Mouse (Mus musculus) left cerebral cortex, adult 2 months (tissue): Measurements from ENCODE around the gene Qtrt1. TPM values are rescaled to one million over a fixed set of nuclear protein-coding genes. Genes with fewer than 3 reads are reported as not detected.

Experiments used
- DNase-seq, 2 experiments: peaks; one replicate each; pipeline ENCODE4 v3.0.0; 2021 to 2022; ENCODE audit warnings: low spot score in 2 of 2, mixed read lengths in 1 of 2; ENCODE audit errors: extremely low spot score in 1 of 2
- H3K27ac ChIP-seq: fragments of 200-600 bp; 2 replicates; pipeline ENCODE4 v1.8.1; 2022
- H3K4me3 ChIP-seq: fragments of 200-600 bp; 2 replicates; pipeline ENCODE4 v1.8.1; 2022
- CTCF ChIP-seq: fragments of 200-600 bp; IDR thresholded peaks from 2 replicates; pipeline ENCODE4 v1.8.1; 2022; ENCODE audit warnings: antibody characterized with exemption, mild to moderate bottlenecking, moderate library complexity
- intact Hi-C: fragments of 180-260 bp; cut with DNase I; formaldehyde crosslinking; loops from one replicate; pipeline ENCODE4 v1.15.1; 2025
- long read RNA-seq, 2 experiments: library from polyadenylated mRNA; stranded (forward); transcript quantifications; one replicate each; pipeline ENCODE4 v2.0.0; 2021; ENCODE audit warnings: borderline mapping rate in 2 of 2
- total RNA-seq, 2 experiments: library from RNA; stranded (reverse); gene quantifications; 2 replicates each; pipeline ENCODE4 v1.2.3; 2021

Gene Qtrt1
- total RNA-seq, result 10 to 100 TPM; 26.2 to 35.7 TPM
- long read RNA-seq, experiment 1, transcript Qtrt1-201 (10 exons, 1,316 nt), result major isoform, 6 of 13 reads
- long read RNA-seq, experiment 1, partial matches to known transcripts, result 0 of 13 reads
- long read RNA-seq, experiment 1, other reads (novel, unspliced or antisense), result 7 of 13 reads
- long read RNA-seq, experiment 2, transcript Qtrt1-201 (10 exons, 1,316 nt), result major isoform, 7 of 8 reads
- long read RNA-seq, experiment 2, partial matches to known transcripts, result 0 of 8 reads
- long read RNA-seq, experiment 2, other reads (novel, unspliced or antisense), result 1 of 8 reads

GRCm38 (mm10) chr9:21411669-21412550 lies at the start of gene Qtrt1:
TSS of gene Qtrt1 (plus strand) at chr9:21411837.
- TF ChIP-seq CTCF, result no peak
- DNase-seq, result peak; percentile 81 to 86
- Histone ChIP-seq H3K27ac (peak within 1 kb of the TSS; percentile 68), H3K4me3 (peak within 1 kb of the TSS; percentile 87)
- intact Hi-C loops, result loop anchor here (2.0 kb wide), 2 partner anchors 57 to 99 kb away; partner anchors contain the start of gene Ap1m2

DNA sequence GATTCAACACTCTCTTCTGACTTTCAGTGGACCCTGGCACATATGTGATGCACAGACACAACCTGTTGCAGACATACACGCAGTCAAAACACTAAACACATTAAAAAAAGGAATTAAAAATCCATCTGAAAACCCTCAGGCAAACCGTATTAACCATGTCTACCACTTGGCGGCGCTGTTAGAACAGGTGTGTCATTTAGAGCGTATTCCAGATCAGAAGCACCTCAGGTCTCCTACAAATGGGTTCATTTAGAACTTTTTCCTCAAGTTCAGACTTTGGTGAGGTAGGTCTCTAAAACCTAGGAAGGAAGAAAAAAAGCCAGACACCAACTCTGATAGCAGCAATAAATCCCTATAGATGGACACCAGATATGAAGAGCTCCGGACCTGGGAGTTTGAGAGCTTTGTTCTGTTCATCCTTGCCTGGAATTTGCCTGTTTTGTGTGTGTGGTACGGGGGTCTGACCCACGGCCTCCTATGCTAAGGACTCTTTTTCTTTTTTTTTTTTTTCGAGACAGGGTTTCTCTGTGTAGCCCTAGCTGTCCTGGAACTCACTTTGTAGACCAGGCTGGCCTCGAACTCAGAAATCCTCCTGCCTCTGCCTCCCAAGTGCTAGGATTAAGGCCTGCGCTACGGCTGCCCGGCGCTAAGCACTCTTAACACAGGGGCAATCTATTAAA lies 45.0 kb upstream of the Qtrt1 start:
- peak; percentile 81 for TF ChIP-seq CTCF
- intact Hi-C loops, result loop anchor here (1.0 to 5.0 kb wide), 5 partner anchors 44 to 180 kb away; partner anchors contain the start of genes Carm1 and Cdkn2d
- peak; percentile 49 to 66 for DNase-seq
- Histone ChIP-seq H3K27ac (peak overlapping the region; percentile 92), H3K4me3 (peak overlapping the region; percentile 45)

DNA sequence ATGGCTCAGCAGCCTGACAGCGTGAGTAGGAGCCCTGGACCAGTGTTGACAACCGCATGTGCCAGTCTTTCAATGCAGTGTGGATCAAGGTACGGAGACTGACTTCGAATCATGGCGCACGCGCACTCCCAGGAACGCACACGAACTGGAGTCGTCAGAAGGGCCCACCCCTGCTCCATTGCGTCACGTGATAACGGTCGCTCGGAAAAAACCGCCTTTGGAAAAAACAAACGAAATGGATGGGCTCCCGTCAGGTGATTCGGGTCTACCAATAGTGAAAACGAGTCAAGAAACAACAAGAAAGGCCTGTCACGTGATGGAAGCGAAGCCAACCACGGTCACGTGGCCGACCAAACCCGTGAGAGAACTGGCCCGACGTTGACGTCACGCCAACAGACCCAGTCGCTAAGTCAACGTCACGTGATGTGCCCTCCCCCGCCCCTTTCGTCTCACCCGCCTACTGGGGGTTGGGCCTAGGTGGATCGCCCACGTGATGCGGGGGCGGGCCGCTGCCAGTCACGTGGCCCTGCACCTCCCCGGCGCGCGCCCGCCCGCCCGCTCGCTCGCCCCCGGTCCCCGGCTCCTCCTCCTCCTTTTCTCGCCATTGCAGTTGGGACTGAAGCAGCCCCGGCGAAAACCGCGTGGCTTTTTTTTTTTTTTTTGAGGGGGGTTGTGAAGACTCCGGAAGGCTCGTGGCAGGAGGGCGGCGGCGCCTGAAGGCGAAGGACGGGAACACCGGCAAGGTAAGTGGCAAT lies 44.1 kb upstream of the Qtrt1 start, which contains the start of gene Ilf3:
TSS of gene Ilf3 (plus strand) at position 515 of the 755 bp plus-strand sequence.
- no peak for TF ChIP-seq CTCF
- peak within 1 kb of the TSS; percentile 93 for H3K4me3 ChIP-seq
- DNase-seq, result peak; percentile 99 to 100
- intact Hi-C loops, result loop anchor here (2.0 to 5.0 kb wide), 3 partner anchors 75 to 179 kb away; partner anchors contain the start of genes Carm1 and Cdkn2d
- peak within 1 kb of the TSS; percentile 92 for H3K27ac ChIP-seq

- Histone ChIP-seq H3K27ac (peak overlapping the region; percentile 92), H3K4me3 (peak overlapping the region; percentile 93)
- peak; percentile 64 to 67 for DNase-seq
- TF ChIP-seq CTCF, result no peak
- intact Hi-C loops, result loop anchor here (5.0 kb wide), 2 partner anchors 76 to 126 kb away; partner anchors contain the start of gene Cdkn2d
Observed at GRCm38 (mm10) chr9:21368131-21368584, 43.5 kb upstream of the Qtrt1 start.

DNA sequence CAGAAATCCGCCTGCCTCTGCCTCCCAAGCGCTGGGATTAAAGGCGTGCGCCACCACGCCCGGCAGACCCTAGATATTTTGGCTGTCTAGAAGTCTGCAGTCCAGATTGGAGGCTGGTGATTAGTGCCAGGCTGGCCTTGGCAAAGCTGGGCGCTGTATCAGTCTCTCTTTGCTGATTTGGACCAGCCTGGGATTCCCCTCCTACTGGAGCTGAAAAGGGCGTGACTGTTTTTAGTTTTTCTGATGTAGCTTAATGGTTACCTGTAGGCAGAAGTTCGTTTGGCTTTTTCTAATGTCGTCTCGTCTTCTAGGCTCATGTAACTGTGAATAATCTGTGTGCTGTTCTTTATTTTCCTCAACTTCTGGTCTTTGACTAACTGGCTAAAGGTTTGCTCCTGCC lies 42.6 kb upstream of the Qtrt1 start:
- intact Hi-C loops, result loop anchor here (5.0 kb wide), 2 partner anchors 77 to 127 kb away; partner anchors contain the start of gene Cdkn2d
- Histone ChIP-seq H3K4me3 (peak overlapping the region; percentile 93), H3K27ac (no peak overlapping the region)
- no peak for TF ChIP-seq CTCF
- DNase-seq, result no peak

GRCm38 (mm10) chr9:21370876-21371275 lies 40.8 kb upstream of the Qtrt1 start:
- no peak overlapping the region for H3K27ac ChIP-seq
- DNase-seq, result no peak
- no peak for TF ChIP-seq CTCF
- intact Hi-C loops, result no loop called here
- H3K4me3 ChIP-seq, result no peak overlapping the region

DNA sequence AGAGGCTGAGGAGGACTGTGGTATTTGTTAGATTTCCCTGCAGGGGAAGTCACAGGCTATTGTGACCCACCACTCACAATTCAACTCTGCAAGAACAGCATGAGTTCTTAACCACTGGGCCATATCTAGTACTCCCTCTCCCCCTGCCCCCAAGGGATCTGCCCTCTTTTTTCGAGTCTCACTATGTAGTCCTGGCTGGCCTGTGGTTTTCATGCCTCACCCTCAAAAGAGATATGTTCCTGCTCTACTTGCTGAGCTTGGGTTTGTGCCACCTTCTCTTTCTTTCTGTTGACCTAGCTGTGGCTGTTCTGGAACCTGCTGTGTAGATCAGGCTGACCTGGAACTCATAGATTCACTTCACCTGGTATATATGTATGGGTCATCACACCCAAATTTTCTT lies 39.1 kb upstream of the Qtrt1 start:
- no peak for DNase-seq
- Histone ChIP-seq H3K4me3 (no peak overlapping the region), H3K27ac (no peak overlapping the region)
- TF ChIP-seq CTCF, result no peak
- intact Hi-C loops, result no loop called here

- TF ChIP-seq CTCF, result no peak
- DNase-seq, result no peak
- H3K4me3 ChIP-seq, result no peak overlapping the region
- intact Hi-C loops, result no loop called here
- no peak overlapping the region for H3K27ac ChIP-seq
Observed at GRCm38 (mm10) chr9:21379195-21379594, 32.4 kb upstream of the Qtrt1 start.

- DNase-seq, result no peak
- intact Hi-C loops, result no loop called here
- no peak overlapping the region for H3K4me3 ChIP-seq
- no peak overlapping the region for H3K27ac ChIP-seq
- peak; percentile 23 for TF ChIP-seq CTCF
Observed at GRCm38 (mm10) chr9:21380868-21381267, 30.8 kb upstream of the Qtrt1 start.

- intact Hi-C loops, result no loop called here
- no peak for DNase-seq
Observed at GRCm38 (mm10) chr9:21383966-21384365, 27.7 kb upstream of the Qtrt1 start.

GRCm38 (mm10) chr9:21392646-21393175 lies 18.9 kb upstream of the Qtrt1 start:
- Histone ChIP-seq H3K4me3 (no peak overlapping the region), H3K27ac (no peak overlapping the region)
- intact Hi-C loops, result no loop called here
- no peak for TF ChIP-seq CTCF
- DNase-seq, result no peak

More at GRCm38 (mm10) chr9:21383966-21384365, 27.7 kb upstream of the Qtrt1 start:
- Histone ChIP-seq H3K27ac (no peak overlapping the region), H3K4me3 (no peak overlapping the region)
- TF ChIP-seq CTCF, result no peak
